Mouse (Mus musculus): ENCODE measurements around the gene Ppm1e.
"Not testable (repeated sequence)": the region's sequence is repeated elsewhere in the genome, so short reads cannot be mapped to it uniquely, and the experiment has no call there.

Ppm1e gene

GRCm38 (mm10) chr11:87309329-87310074 lies 49.3 kb downstream of the Ppm1e start:
- no peak for DNase-seq

- no peak for DNase-seq
Observed at GRCm38 (mm10) chr11:87299066-87299465, 59.8 kb downstream of the Ppm1e start.

- no peak for DNase-seq
Observed at GRCm38 (mm10) chr11:87296467-87296866, 62.4 kb downstream of the Ppm1e start.

GRCm38 (mm10) chr11:87295636-87296035 lies 63.2 kb downstream of the Ppm1e start:
- no peak for DNase-seq

GRCm38 (mm10) chr11:87289313-87289712 lies 69.5 kb downstream of the Ppm1e start:
- no peak for DNase-seq

GRCm38 (mm10) chr11:87286194-87286593 lies 72.6 kb downstream of the Ppm1e start:
- DNase-seq, result no peak

GRCm38 (mm10) chr11:87281907-87282475 lies 76.8 kb downstream of the Ppm1e start:
- DNase-seq, result no peak

- DNase-seq, result no peak
Observed at GRCm38 (mm10) chr11:87279461-87279860, 79.4 kb downstream of the Ppm1e start.

GRCm38 (mm10) chr11:87278807-87279206 lies 80.0 kb downstream of the Ppm1e start:
- DNase-seq, result peak; percentile 42

GRCm38 (mm10) chr11:87276240-87276985 lies 82.4 kb downstream of the Ppm1e start:
- no peak for DNase-seq

GRCm38 (mm10) chr11:87275420-87276048 lies 83.3 kb downstream of the Ppm1e start:
- no peak for DNase-seq

- DNase-seq, result no peak
Observed at GRCm38 (mm10) chr11:87272725-87273124, 86.1 kb downstream of the Ppm1e start.

GRCm38 (mm10) chr11:87271479-87271878 lies 87.3 kb downstream of the Ppm1e start:
- DNase-seq, result no peak

- DNase-seq, result peak; percentile 40
Observed at GRCm38 (mm10) chr11:87270958-87271357, 87.9 kb downstream of the Ppm1e start.

- DNase-seq, result no peak
Observed at GRCm38 (mm10) chr11:87270446-87270845, 88.4 kb downstream of the Ppm1e start.

GRCm38 (mm10) chr11:87268803-87269202 lies 90.0 kb downstream of the Ppm1e start:
- DNase-seq, result no peak

GRCm38 (mm10) chr11:87266246-87266645 lies 92.6 kb downstream of the Ppm1e start:
- no peak for DNase-seq

- DNase-seq, result no peak
Observed at GRCm38 (mm10) chr11:87263946-87264345, 94.9 kb downstream of the Ppm1e start.

- DNase-seq, result not testable (repeated sequence)
Observed at GRCm38 (mm10) chr11:87261705-87262104, 97.1 kb downstream of the Ppm1e start.

- no peak for DNase-seq
Observed at GRCm38 (mm10) chr11:87259792-87260191, 99.0 kb downstream of the Ppm1e start.

GRCm38 (mm10) chr11:87257282-87257681 lies 101.5 kb downstream of the Ppm1e start:
- DNase-seq, result no peak

- DNase-seq, result no peak
Observed at GRCm38 (mm10) chr11:87254149-87254548, 104.7 kb downstream of the Ppm1e start.

- no peak for DNase-seq
Observed at GRCm38 (mm10) chr11:87253294-87253693, 105.5 kb downstream of the Ppm1e start.

Data from right cerebral cortex, adult 18-20 months (tissue).